Mouse (Mus musculus) liver (tissue): ENCODE results near the gene Stk39.

Experiments used
- DNase-seq: peaks from one replicate; pipeline ENCODE4 v3.0.0-alpha.2; 2020; ENCODE audit warnings: mixed read lengths

Gene Stk39

GRCm38 (mm10) chr2:68381205-68381604 is 90.9 kb downstream of the Stk39 start:
- DNase-seq = no peak

- no peak for DNase-seq
Observed at GRCm38 (mm10) chr2:68379631-68380030, 92.4 kb downstream of the Stk39 start.

GRCm38 (mm10) chr2:68378319-68378718 is 93.7 kb downstream of the Stk39 start:
- DNase-seq = no peak

GRCm38 (mm10) chr2:68377251-68377681 is 94.8 kb downstream of the Stk39 start:
- no peak for DNase-seq

- no peak for DNase-seq
Observed at GRCm38 (mm10) chr2:68376660-68377059, 95.4 kb downstream of the Stk39 start.

GRCm38 (mm10) chr2:68374202-68374601 is 97.9 kb downstream of the Stk39 start:
- DNase-seq = no peak

GRCm38 (mm10) chr2:68371912-68372311 is 100.2 kb downstream of the Stk39 start:
- no peak for DNase-seq

- no peak for DNase-seq
Observed at GRCm38 (mm10) chr2:68370326-68370725, 101.7 kb downstream of the Stk39 start.

GRCm38 (mm10) chr2:68369080-68369479 is 103.0 kb downstream of the Stk39 start:
- DNase-seq = no peak

- DNase-seq = no peak
Observed at GRCm38 (mm10) chr2:68367944-68368343, 104.1 kb downstream of the Stk39 start.

GRCm38 (mm10) chr2:68366897-68367193 is 105.2 kb downstream of the Stk39 start:
- DNase-seq = no peak

- no peak for DNase-seq
Observed at GRCm38 (mm10) chr2:68366091-68366896, 105.8 kb downstream of the Stk39 start.

- DNase-seq = no peak
Observed at GRCm38 (mm10) chr2:68365504-68365903, 106.6 kb downstream of the Stk39 start.

GRCm38 (mm10) chr2:68364181-68364900 is 107.7 kb downstream of the Stk39 start:
- no peak for DNase-seq

- no peak for DNase-seq
Observed at GRCm38 (mm10) chr2:68363159-68363558, 108.9 kb downstream of the Stk39 start.

- no peak for DNase-seq
Observed at GRCm38 (mm10) chr2:68361701-68362100, 110.4 kb downstream of the Stk39 start.

GRCm38 (mm10) chr2:68350621-68351020 is 121.4 kb downstream of the Stk39 start:
- peak; percentile 26 for DNase-seq

GRCm38 (mm10) chr2:68349593-68350383 is 122.3 kb downstream of the Stk39 start:
- DNase-seq = peak; percentile 75

GRCm38 (mm10) chr2:68348966-68349365 is 123.1 kb downstream of the Stk39 start:
- no peak for DNase-seq

GRCm38 (mm10) chr2:68346606-68347237 is 125.3 kb downstream of the Stk39 start:
- DNase-seq = no peak

GRCm38 (mm10) chr2:68345269-68345668 is 126.8 kb downstream of the Stk39 start:
- no peak for DNase-seq

GRCm38 (mm10) chr2:68343751-68344150 is 128.3 kb downstream of the Stk39 start:
- DNase-seq = no peak

- no peak for DNase-seq
Observed at GRCm38 (mm10) chr2:68342122-68342646, 129.9 kb downstream of the Stk39 start.
